Mouse (Mus musculus): ENCODE measurements around the gene Hpcal4. TPM values are rescaled to one million over a fixed set of nuclear protein-coding genes. Genes with fewer than 3 reads are reported as not detected.

The Hpcal4 gene
- total and polyA plus RNA-seq, 3 experiments, result not detected

GRCm38 (mm10) chr4:123237386-123238266, 54.6 kb downstream of the Hpcal4 start:
- Histone ChIP-seq H3K27me3 (ENCODE audit: insufficient read depth, low read length) (peaks cover 9% of the 10 kb centered on the region), H3K9me3 (replicated peaks) (no peaks in the 10 kb centered on the region), H3K36me3 (replicated peaks) (no peaks in the 10 kb centered on the region), H3K4me1 (ENCODE audit: insufficient read depth, low read depth, low read length) (no peaks in the 10 kb centered on the region), H3K4me3 (ENCODE audit: low read depth, low read length) (no peak overlapping the region)
- DNase-seq (ENCODE audit: low spot score) (no peak), ATAC-seq (ENCODE audit: extremely low read depth, insufficient number of reproducible peaks, low FRiP score, poor library complexity, severe bottlenecking) (no peak)
- TF ChIP-seq GATA2 (IDR thresholded peaks at IDR 0.05; ENCODE audit: borderline replicate concordance, low read depth, low read length) (no peak), CTCF (IDR thresholded peaks at IDR 0.05; ENCODE audit: low read depth, low read length) (no peak)

GRCm38 (mm10) chr4:123239361-123240203, 56.6 kb downstream of the Hpcal4 start:
- no peak overlapping the region for H3K4me3 ChIP-seq (ENCODE audit: low read depth, low read length)
- TF ChIP-seq GATA2 (IDR thresholded peaks at IDR 0.05; ENCODE audit: borderline replicate concordance, low read depth, low read length) (no peak), CTCF (IDR thresholded peaks at IDR 0.05; ENCODE audit: low read depth, low read length) (no peak), TAL1 (conservative IDR thresholded peaks at IDR 0.05; ENCODE audit: low read depth, low read length) (no peak), GATA1 (IDR thresholded peaks at IDR 0.05; ENCODE audit: borderline replicate concordance, low read length) (no peak), POLR2AphosphoS5 (IDR thresholded peaks at IDR 0.05; ENCODE audit: insufficient replicate concordance, low read depth, low read length) (no peak)
- no peaks in the 10 kb centered on the region for H3K4me1 ChIP-seq (ENCODE audit: insufficient read depth, low read depth, low read length)
- H3K27me3 ChIP-seq (ENCODE audit: insufficient read depth, low read length), result peaks cover 8% of the 10 kb centered on the region
- DNase-seq (ENCODE audit: low spot score) (no peak), ATAC-seq (ENCODE audit: extremely low read depth, insufficient number of reproducible peaks, low FRiP score, poor library complexity, severe bottlenecking) (no peak)
- H3K36me3 ChIP-seq (replicated peaks), result no peaks in the 10 kb centered on the region
- no peaks in the 10 kb centered on the region for H3K9me3 ChIP-seq (replicated peaks)

Other genes with a start within 250 kb of the Hpcal4 start
- gene Mfsd2a, start 222.0 kb upstream of the Hpcal4 start, total RNA-seq (2014; fragmentation: Nextera tagmentation), result not detected in 2 replicates
- 0.06 and 0.11 TPM in 2 replicates for gene Mfsd2a, start 222.0 kb upstream of the Hpcal4 start, total RNA-seq (2017)
- gene Mfsd2a, start 222.0 kb upstream of the Hpcal4 start, polyA plus RNA-seq (2012), result not detected in 2 replicates
- gene Mycl, start 187.6 kb upstream of the Hpcal4 start, total RNA-seq (2014; fragmentation: Nextera tagmentation), result not detected in 2 replicates
- 0.11 TPM in 1 of 2 replicates, not detected in the other for gene Mycl, start 187.6 kb upstream of the Hpcal4 start, total RNA-seq (2017)
- gene Mycl, start 187.6 kb upstream of the Hpcal4 start, polyA plus RNA-seq (2012), result not detected in 2 replicates
- 23.6 and 24.4 TPM in 2 replicates for gene Trit1, start 166.6 kb upstream of the Hpcal4 start, total RNA-seq (2014; fragmentation: Nextera tagmentation)
- gene Trit1, start 166.6 kb upstream of the Hpcal4 start, total RNA-seq (2017), result 24.4 and 26.4 TPM in 2 replicates
- 2.8 and 3.2 TPM in 2 replicates for gene Trit1, start 166.6 kb upstream of the Hpcal4 start, polyA plus RNA-seq (2012)
- not detected in 2 replicates for gene Bmp8b, start 78.1 kb upstream of the Hpcal4 start, total RNA-seq (2014; fragmentation: Nextera tagmentation)
- 0.05 TPM in 1 of 2 replicates, not detected in the other for gene Bmp8b, start 78.1 kb upstream of the Hpcal4 start, total RNA-seq (2017)
- gene Bmp8b, start 78.1 kb upstream of the Hpcal4 start, polyA plus RNA-seq (2012), result not detected in 2 replicates
- not detected in 2 replicates for gene Oxct2b, start 67.0 kb upstream of the Hpcal4 start, total RNA-seq (2014; fragmentation: Nextera tagmentation)
- not detected in 2 replicates for gene Oxct2b, start 67.0 kb upstream of the Hpcal4 start, total RNA-seq (2017)
- 0.02 TPM in 1 of 2 replicates, not detected in the other for gene Oxct2b, start 67.0 kb upstream of the Hpcal4 start, polyA plus RNA-seq (2012)
- gene Ppie, start 43.3 kb upstream of the Hpcal4 start, total RNA-seq (2014; fragmentation: Nextera tagmentation), result 39.3 and 43.7 TPM in 2 replicates
- gene Ppie, start 43.3 kb upstream of the Hpcal4 start, total RNA-seq (2017), result 70.7 and 78.8 TPM in 2 replicates
- 10.3 and 17.3 TPM in 2 replicates for gene Ppie, start 43.3 kb upstream of the Hpcal4 start, polyA plus RNA-seq (2012)
- gene Nt5c1a, start 18.3 kb downstream of the Hpcal4 start, total RNA-seq (2014; fragmentation: Nextera tagmentation), result not detected in 2 replicates
- gene Nt5c1a, start 18.3 kb downstream of the Hpcal4 start, total RNA-seq (2017), result not detected in 2 replicates
- not detected in 2 replicates for gene Nt5c1a, start 18.3 kb downstream of the Hpcal4 start, polyA plus RNA-seq (2012)
- not detected in 2 replicates for gene Heyl, start 50.3 kb downstream of the Hpcal4 start, total RNA-seq (2014; fragmentation: Nextera tagmentation)
- gene Heyl, start 50.3 kb downstream of the Hpcal4 start, total RNA-seq (2017), result 0.05 TPM in 1 of 2 replicates, not detected in the other
- not detected in 2 replicates for gene Heyl, start 50.3 kb downstream of the Hpcal4 start, polyA plus RNA-seq (2012)
- 328 and 335 TPM in 2 replicates for gene Pabpc4, start 79.1 kb downstream of the Hpcal4 start, total RNA-seq (2014; fragmentation: Nextera tagmentation)
- gene Pabpc4, start 79.1 kb downstream of the Hpcal4 start, total RNA-seq (2017), result 103 and 112 TPM in 2 replicates
- 1,118 and 1,562 TPM in 2 replicates for gene Pabpc4, start 79.1 kb downstream of the Hpcal4 start, polyA plus RNA-seq (2012)
- gene Oxct2a, start 140.4 kb downstream of the Hpcal4 start, total RNA-seq (2014; fragmentation: Nextera tagmentation), result not detected in 2 replicates
- 0.33 TPM in 1 of 2 replicates, not detected in the other for gene Oxct2a, start 140.4 kb downstream of the Hpcal4 start, total RNA-seq (2017)
- gene Oxct2a, start 140.4 kb downstream of the Hpcal4 start, polyA plus RNA-seq (2012), result not detected in 2 replicates
- gene Bmp8a, start 160.0 kb downstream of the Hpcal4 start, total RNA-seq (2014; fragmentation: Nextera tagmentation), result not detected in 2 replicates
- 0.05 TPM in 1 of 2 replicates, not detected in the other for gene Bmp8a, start 160.0 kb downstream of the Hpcal4 start, total RNA-seq (2017)
- gene Bmp8a, start 160.0 kb downstream of the Hpcal4 start, polyA plus RNA-seq (2012), result 0.02 and 0.10 TPM in 2 replicates